Mouse (Mus musculus): ENCODE measurements around the gene Gfi1b. TPM values are rescaled to one million over a fixed set of nuclear protein-coding genes. Genes with fewer than 3 reads are reported as not detected.

The Gfi1b gene
- polyA plus RNA-seq, 1 experiment, result 1.8 TPM

GRCm38 (mm10) chr2:28650526-28650925, 28.7 kb upstream of the Gfi1b start:
- no peaks in the 10 kb centered on the region for H3K27me3 ChIP-seq (ENCODE audit: control insufficient read depth, insufficient read depth, low read length)
- no peak overlapping the region for H3K4me3 ChIP-seq (ENCODE audit: low read depth, low read length)
- no peak for TF ChIP-seq CTCF (IDR thresholded peaks at IDR 0.05; ENCODE audit: extremely low read depth, insufficient read length, insufficient replicate concordance, low read depth, low read length)
- no peak for TF ChIP-seq POLR2A (IDR thresholded peaks at IDR 0.05; ENCODE audit: low read depth, low read length)
- no peaks in the 10 kb centered on the region for H3K4me1 ChIP-seq (ENCODE audit: control insufficient read depth, insufficient read depth, insufficient read length, low read length)
- H3K27ac ChIP-seq (ENCODE audit: insufficient read depth, low read depth, low read length), result no peak overlapping the region
- peaks cover 5% of the 10 kb centered on the region; the same call in 1 of the 2 replicates for H3K36me3 ChIP-seq (ENCODE audit: control insufficient read depth, insufficient read depth, low read length)

- TF ChIP-seq POLR2A (IDR thresholded peaks at IDR 0.05; ENCODE audit: low read depth, low read length) (no peak), CTCF (IDR thresholded peaks at IDR 0.05; ENCODE audit: extremely low read depth, insufficient read length, insufficient replicate concordance, low read depth, low read length) (no peak)
- H3K27me3 ChIP-seq (ENCODE audit: control insufficient read depth, insufficient read depth, low read length), result no peaks in the 10 kb centered on the region
- H3K27ac ChIP-seq (ENCODE audit: insufficient read depth, low read depth, low read length), result no peak overlapping the region
- no peak overlapping the region for H3K4me3 ChIP-seq (ENCODE audit: low read depth, low read length)
- 91% methylated on average over 3 of the region's 3 CpGs for WGBS
- peaks cover 4% of the 10 kb centered on the region; the same call in 1 of the 2 replicates for H3K4me1 ChIP-seq (ENCODE audit: control insufficient read depth, insufficient read depth, insufficient read length, low read length)
- no peaks in the 10 kb centered on the region for H3K36me3 ChIP-seq (ENCODE audit: control insufficient read depth, insufficient read depth, low read length)
Observed at GRCm38 (mm10) chr2:28643081-28643480, 21.3 kb upstream of the Gfi1b start.

DNA sequence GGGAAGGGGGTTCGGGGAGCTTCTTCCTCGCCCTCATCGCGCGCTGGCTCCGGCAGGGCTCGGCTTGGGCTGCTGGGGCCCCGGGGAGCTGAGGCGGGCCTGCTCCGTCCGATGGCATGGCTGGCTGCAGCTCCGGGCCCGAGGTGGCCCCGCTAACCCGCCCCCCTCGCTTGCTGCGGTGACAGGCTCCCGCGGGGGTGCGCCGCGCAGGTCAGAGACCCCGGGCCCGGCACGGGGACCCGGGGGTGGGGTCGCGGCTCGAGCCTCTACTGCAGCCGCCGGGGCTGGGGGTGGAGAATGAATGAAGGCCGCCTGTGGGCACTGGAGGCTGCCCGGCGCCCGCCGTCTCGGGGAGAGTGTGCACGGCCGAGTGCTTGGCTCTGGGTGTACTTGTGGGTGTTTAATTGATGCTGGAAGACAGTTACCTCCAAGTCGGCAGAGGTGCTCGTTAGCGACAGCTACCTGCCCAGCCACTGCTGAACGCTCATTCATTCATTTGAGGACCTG, 19.7 kb upstream of the Gfi1b start:
- no peaks in the 10 kb centered on the region for H3K27me3 ChIP-seq (ENCODE audit: control insufficient read depth, insufficient read depth, low read length)
- no peaks in the 10 kb centered on the region for H3K36me3 ChIP-seq (ENCODE audit: control insufficient read depth, insufficient read depth, low read length)
- peak overlapping the region; percentile 89 for H3K4me3 ChIP-seq (ENCODE audit: low read depth, low read length)
- TF ChIP-seq CTCF (IDR thresholded peaks at IDR 0.05; ENCODE audit: extremely low read depth, insufficient read length, insufficient replicate concordance, low read depth, low read length), result no peak
- TF ChIP-seq POLR2A (IDR thresholded peaks at IDR 0.05; ENCODE audit: low read depth, low read length), result no peak
- 1% methylated on average over 43 of the region's 43 CpGs for WGBS
- peaks cover 4% of the 10 kb centered on the region; the same call in 1 of the 2 replicates for H3K4me1 ChIP-seq (ENCODE audit: control insufficient read depth, insufficient read depth, insufficient read length, low read length)
- H3K27ac ChIP-seq (ENCODE audit: insufficient read depth, low read depth, low read length), result no peak overlapping the region

GRCm38 (mm10) chr2:28640461-28641424, 19.0 kb upstream of the Gfi1b start, which contains the start of gene Tsc1:
TSS of gene Tsc1 (plus strand) at chr2:28641228.
- TF ChIP-seq CTCF (IDR thresholded peaks at IDR 0.05; ENCODE audit: extremely low read depth, insufficient read length, insufficient replicate concordance, low read depth, low read length) (no peak), POLR2A (IDR thresholded peaks at IDR 0.05; ENCODE audit: low read depth, low read length) (peak; percentile 65; the same call in 1 of the 2 replicates)
- H3K36me3 ChIP-seq (ENCODE audit: control insufficient read depth, insufficient read depth, low read length), result no peaks in the 10 kb centered on the region
- H3K27ac ChIP-seq (ENCODE audit: insufficient read depth, low read depth, low read length), result peak within 1 kb of the TSS; percentile 79
- 2% methylated on average over 47 of the region's 47 CpGs for WGBS
- peaks cover 4% of the 10 kb centered on the region; the same call in 1 of the 2 replicates for H3K4me1 ChIP-seq (ENCODE audit: control insufficient read depth, insufficient read depth, insufficient read length, low read length)
- H3K4me3 ChIP-seq (ENCODE audit: low read depth, low read length), result peak within 1 kb of the TSS; percentile 89
- no peaks in the 10 kb centered on the region for H3K27me3 ChIP-seq (ENCODE audit: control insufficient read depth, insufficient read depth, low read length)

DNA sequence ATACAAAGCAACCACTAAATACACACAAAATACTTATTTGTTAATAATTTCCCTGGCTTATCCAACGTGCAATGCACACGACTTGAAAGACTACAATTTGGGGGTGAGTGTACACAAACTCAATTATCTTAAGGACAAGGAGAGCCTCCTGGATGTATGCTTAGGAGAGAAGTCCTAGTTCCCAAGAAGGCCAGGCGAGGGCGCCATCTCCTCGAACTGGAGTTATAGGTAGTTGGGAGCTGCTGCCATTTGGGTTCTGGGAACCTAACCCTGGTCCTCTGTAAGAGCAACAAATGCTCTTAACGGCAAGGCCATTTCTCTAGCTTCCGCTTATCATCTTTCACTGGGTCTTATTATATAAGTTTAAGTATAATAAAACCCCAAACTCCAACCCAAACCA, 18.0 kb upstream of the Gfi1b start:
- H3K27me3 ChIP-seq (ENCODE audit: control insufficient read depth, insufficient read depth, low read length), result no peaks in the 10 kb centered on the region
- H3K4me3 ChIP-seq (ENCODE audit: low read depth, low read length), result no peak overlapping the region
- no peaks in the 10 kb centered on the region for H3K36me3 ChIP-seq (ENCODE audit: control insufficient read depth, insufficient read depth, low read length)
- 59% methylated on average over 7 of the region's 7 CpGs for WGBS
- peaks cover 4% of the 10 kb centered on the region; the same call in 1 of the 2 replicates for H3K4me1 ChIP-seq (ENCODE audit: control insufficient read depth, insufficient read depth, insufficient read length, low read length)
- no peak overlapping the region for H3K27ac ChIP-seq (ENCODE audit: insufficient read depth, low read depth, low read length)
- no peak for TF ChIP-seq POLR2A (IDR thresholded peaks at IDR 0.05; ENCODE audit: low read depth, low read length)
- TF ChIP-seq CTCF (IDR thresholded peaks at IDR 0.05; ENCODE audit: extremely low read depth, insufficient read length, insufficient replicate concordance, low read depth, low read length), result peak; percentile 26; the same call in 1 of the 2 replicates

DNA sequence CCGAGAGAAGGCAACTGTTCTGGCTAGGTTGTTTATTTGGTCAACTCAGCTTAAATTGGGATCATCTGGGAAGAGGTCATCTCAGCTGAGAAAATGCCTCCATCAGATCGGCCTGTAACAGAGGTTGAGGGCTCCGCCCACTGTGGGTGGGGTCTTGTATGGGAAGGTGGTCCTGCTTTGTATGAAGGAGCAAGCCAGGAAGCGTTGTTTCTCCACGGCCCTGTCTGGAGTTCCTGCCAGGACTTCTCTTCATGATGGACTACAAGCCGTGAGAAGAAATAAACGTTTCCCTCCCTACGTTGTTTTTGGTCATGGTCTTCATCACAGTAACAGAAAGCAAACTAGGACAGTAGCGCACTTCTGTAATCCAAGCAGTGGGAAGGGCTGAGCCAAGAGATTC, 17.1 kb upstream of the Gfi1b start:
- no peaks in the 10 kb centered on the region for H3K27me3 ChIP-seq (ENCODE audit: control insufficient read depth, insufficient read depth, low read length)
- no peak overlapping the region for H3K27ac ChIP-seq (ENCODE audit: insufficient read depth, low read depth, low read length)
- no peak overlapping the region for H3K4me3 ChIP-seq (ENCODE audit: low read depth, low read length)
- H3K4me1 ChIP-seq (ENCODE audit: control insufficient read depth, insufficient read depth, insufficient read length, low read length), result peaks cover 4% of the 10 kb centered on the region; the same call in 1 of the 2 replicates
- WGBS, result 44% methylated on average over 9 of the region's 9 CpGs
- no peaks in the 10 kb centered on the region for H3K36me3 ChIP-seq (ENCODE audit: control insufficient read depth, insufficient read depth, low read length)
- TF ChIP-seq POLR2A (IDR thresholded peaks at IDR 0.05; ENCODE audit: low read depth, low read length), result no peak
- no peak for TF ChIP-seq CTCF (IDR thresholded peaks at IDR 0.05; ENCODE audit: extremely low read depth, insufficient read length, insufficient replicate concordance, low read depth, low read length)

- 26% methylated on average over 9 of the region's 9 CpGs for WGBS
- no peaks in the 10 kb centered on the region for H3K36me3 ChIP-seq (ENCODE audit: control insufficient read depth, insufficient read depth, low read length)
- no peak overlapping the region for H3K27ac ChIP-seq (ENCODE audit: insufficient read depth, low read depth, low read length)
- H3K27me3 ChIP-seq (ENCODE audit: control insufficient read depth, insufficient read depth, low read length), result no peaks in the 10 kb centered on the region
- no peak overlapping the region for H3K4me3 ChIP-seq (ENCODE audit: low read depth, low read length)
- no peak for TF ChIP-seq POLR2A (IDR thresholded peaks at IDR 0.05; ENCODE audit: low read depth, low read length)
- TF ChIP-seq CTCF (IDR thresholded peaks at IDR 0.05; ENCODE audit: extremely low read depth, insufficient read length, insufficient replicate concordance, low read depth, low read length), result no peak
- peaks cover 6% of the 10 kb centered on the region; the same call in 1 of the 2 replicates for H3K4me1 ChIP-seq (ENCODE audit: control insufficient read depth, insufficient read depth, insufficient read length, low read length)
Observed at GRCm38 (mm10) chr2:28638352-28638751, 16.6 kb upstream of the Gfi1b start.
